Mouse (Mus musculus): ENCODE results near the gene Pdrg1.

DNA sequence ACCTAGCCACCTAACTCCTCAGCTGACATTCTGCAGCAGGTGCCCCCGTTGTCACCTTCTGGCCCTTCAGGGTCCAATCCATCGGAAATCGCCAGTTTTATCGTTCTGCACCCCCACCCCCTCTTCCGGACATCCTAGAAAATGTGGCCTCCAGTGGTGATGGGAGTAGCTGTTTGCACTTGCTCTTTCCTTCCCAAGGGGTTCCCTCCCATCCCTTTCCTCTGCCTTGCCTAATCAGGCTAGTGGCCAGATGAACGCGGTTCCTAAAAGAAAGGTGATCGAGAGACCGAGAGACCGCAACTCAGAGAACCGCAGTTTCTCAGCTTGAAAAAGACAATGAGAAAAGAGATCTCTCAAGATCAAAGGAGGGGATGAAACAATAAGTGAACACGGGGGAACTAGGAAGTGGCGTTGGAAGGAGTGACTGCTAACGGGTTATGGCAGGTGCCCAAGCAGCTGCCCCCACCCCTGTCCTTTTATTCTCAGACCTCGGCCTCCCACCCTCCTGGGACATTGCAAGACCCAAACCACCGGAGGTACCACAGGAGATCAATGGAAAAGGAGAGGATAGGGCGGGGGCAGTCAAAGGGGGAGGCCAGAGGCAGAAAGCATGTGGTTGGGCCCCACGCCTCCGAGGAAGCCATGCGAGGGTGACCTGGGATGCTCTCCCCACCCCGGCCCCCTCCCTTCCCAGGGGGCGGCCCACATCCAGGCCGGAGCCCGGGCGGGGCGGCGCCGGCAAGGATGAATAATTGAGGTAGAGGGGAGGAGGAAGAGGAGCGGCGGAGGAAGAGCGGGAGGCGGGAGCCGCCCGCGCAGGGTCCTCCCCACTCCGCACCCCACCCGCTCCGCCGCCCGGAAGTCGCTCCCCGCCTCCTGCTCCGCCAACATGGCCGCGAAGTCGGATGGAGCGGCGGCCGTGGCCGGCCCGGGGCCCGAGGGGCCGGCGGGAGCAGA is 16.2 kb upstream of the Pdrg1 start, which contains the start of gene Xkr7:
- TF ChIP-seq CTCF (IDR thresholded peaks at IDR 0.05) (no peak), POLR2A (IDR thresholded peaks at IDR 0.05; ENCODE audit: insufficient read depth, low read depth, low read length) (no peak)
